Mouse (Mus musculus) urinary bladder, adult 2 months (tissue): ENCODE data around the gene Sh3pxd2a. TPM values are rescaled to one million over a fixed set of nuclear protein-coding genes. Genes with fewer than 3 reads are reported as not detected.

Experiments used
- DNase-seq: peaks from one replicate; pipeline ENCODE4 v3.0.0; 2022; ENCODE audit warnings: low spot score
- polyA plus RNA-seq: library from polyadenylated mRNA; depleted of rRNA; stranded (reverse); fragments of >200 nt; gene quantifications from 2 replicates; pipeline ENCODE4 v1.2.3, GENCODE M21; 2012; rRNA removed

Sh3pxd2a gene
- polyA plus RNA-seq, result 23.2 and 30.0 TPM in 2 replicates

- no peak for DNase-seq
Measured at GRCm38 (mm10) chr19:47464304-47465241, at the start of gene Sh3pxd2a. Sh3pxd2a (minus strand) TSS chr19:47464401.

GRCm38 (mm10) chr19:47513618-47513897 lies 49.4 kb upstream of the Sh3pxd2a start:
- no peak for DNase-seq

- no peak for DNase-seq
Measured at GRCm38 (mm10) chr19:47512794-47513617, 48.8 kb upstream of the Sh3pxd2a start.

- DNase-seq, result no peak
Measured at GRCm38 (mm10) chr19:47511958-47512357, 47.8 kb upstream of the Sh3pxd2a start.

DNA sequence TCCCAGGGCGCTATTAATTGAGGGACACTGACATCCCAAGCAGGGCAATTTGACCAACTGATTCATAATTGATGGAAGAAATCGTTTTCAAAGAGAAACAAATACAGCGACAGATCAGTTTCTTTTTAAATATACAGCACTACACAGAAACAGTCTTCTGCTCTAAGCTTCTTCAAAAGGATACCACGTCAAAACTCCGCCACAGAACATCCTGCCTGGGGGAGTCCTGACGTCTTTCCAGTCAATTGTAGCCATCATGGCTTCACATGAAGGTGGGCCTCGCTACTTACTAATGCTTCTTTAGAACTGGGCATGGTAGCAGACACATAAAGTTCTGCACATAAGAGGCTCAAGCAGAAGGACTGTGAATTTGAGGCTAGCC lies 47.1 kb upstream of the Sh3pxd2a start:
- DNase-seq, result no peak

DNA sequence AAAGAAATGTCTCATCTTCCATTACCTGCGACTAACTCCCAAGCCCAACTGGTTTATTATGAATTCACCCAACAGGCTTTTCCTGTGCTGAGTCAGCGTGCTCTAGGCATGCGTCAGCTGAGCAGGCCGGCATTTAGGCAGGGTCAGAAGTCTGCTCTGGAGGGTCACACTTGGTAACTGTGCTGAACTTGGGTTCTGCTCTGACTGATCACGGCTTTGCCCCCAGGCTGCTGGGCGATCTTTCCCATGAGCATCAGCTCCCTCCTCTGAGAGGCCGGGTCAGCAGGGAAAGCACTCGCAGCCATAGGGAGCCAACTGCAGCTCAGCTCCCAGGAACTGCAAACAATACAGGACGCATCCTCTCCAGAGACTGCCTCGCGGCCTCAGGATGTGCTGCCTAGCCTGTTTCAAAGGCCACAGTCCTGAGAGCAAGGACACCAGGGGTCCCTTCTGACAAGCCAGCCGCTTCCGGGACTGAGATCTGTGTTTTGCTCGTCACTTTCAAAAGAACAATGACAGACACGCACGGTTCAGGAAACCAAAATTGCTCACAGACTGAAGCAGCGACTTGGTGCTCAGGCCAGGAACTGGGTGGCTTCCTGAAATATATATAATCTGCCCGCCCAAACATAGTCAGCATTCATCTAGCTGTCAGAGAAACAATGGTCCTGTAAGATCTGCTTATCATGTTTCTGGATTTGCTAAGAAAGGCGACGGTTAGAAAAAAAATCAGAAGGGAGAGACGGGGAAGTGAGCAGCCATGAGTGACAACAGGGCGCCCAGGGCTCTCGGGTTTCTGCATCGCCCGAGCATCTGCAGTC lies 46.5 kb upstream of the Sh3pxd2a start:
- DNase-seq, result no peak

GRCm38 (mm10) chr19:47510135-47510472 lies 45.9 kb upstream of the Sh3pxd2a start:
- DNase-seq, result no peak

GRCm38 (mm10) chr19:47508771-47509281 lies 44.6 kb upstream of the Sh3pxd2a start:
- no peak for DNase-seq

GRCm38 (mm10) chr19:47508191-47508590 lies 44.0 kb upstream of the Sh3pxd2a start:
- no peak for DNase-seq

GRCm38 (mm10) chr19:47507128-47508121 lies 43.2 kb upstream of the Sh3pxd2a start:
- DNase-seq, result no peak

DNA sequence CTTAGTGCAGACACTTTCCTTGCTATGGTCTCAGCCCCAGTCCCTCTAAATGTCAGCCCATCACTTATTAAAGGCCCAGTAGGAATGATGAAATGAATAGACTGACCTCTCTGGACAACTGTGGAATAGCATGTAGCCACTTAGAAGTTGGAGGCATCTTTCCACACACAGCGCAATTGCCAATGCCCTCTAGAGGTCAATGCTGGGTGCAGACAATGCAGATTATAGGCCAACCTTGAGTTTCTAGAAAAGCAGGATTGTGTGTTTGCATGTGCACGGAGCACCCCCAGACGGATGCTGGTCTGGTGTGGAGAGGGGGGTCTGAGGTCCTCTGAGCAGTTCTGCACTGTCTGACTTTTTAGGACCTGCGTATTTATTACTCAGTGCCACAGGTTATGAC lies 39.4 kb upstream of the Sh3pxd2a start:
- no peak for DNase-seq

- no peak for DNase-seq
Measured at GRCm38 (mm10) chr19:47502563-47502962, 38.4 kb upstream of the Sh3pxd2a start.

GRCm38 (mm10) chr19:47500389-47501011 lies 36.3 kb upstream of the Sh3pxd2a start:
- no peak for DNase-seq

GRCm38 (mm10) chr19:47499841-47500240 lies 35.6 kb upstream of the Sh3pxd2a start:
- no peak for DNase-seq

- no peak for DNase-seq
Measured at GRCm38 (mm10) chr19:47498942-47499341, 34.7 kb upstream of the Sh3pxd2a start.

DNA sequence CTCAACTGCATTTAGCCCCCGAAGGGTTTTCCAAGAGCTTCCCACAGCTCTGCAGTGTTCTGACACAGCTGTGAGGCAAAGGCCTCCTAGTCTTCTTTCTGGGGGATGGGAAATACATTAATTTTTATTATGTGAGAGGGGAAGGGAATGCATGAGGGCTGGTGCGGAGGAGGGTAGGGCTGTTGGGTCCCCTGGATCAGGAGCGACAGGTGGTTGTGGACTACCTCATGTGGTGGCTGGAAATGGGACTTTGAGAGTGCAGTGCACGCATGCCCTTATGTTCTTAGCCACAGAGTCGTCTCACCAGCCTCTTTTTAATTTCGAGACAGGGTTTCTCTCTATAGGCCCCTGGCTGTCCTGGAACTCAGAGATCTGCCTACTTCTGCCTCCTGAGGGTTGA lies 33.5 kb upstream of the Sh3pxd2a start:
- DNase-seq, result no peak

- no peak for DNase-seq
Measured at GRCm38 (mm10) chr19:47497313-47497712, 33.1 kb upstream of the Sh3pxd2a start.

GRCm38 (mm10) chr19:47493017-47493997 lies 29.1 kb upstream of the Sh3pxd2a start:
- no peak for DNase-seq

- DNase-seq, result no peak
Measured at GRCm38 (mm10) chr19:47492422-47492821, 28.2 kb upstream of the Sh3pxd2a start.
